Mouse (Mus musculus) retina, postnatal 7 days (tissue): ENCODE data around the gene Nfkbil1.

ENCODE experiments used
- DNase-seq: peaks from one replicate; pipeline ENCODE4 v3.0.0-alpha.2; 2012; ENCODE audit warnings: low read depth, low spot score

Gene Nfkbil1

GRCm38 (mm10) chr17:35254241-35255098, 18.9 kb upstream of the Nfkbil1 start:
- no peak for DNase-seq

GRCm38 (mm10) chr17:35253293-35254093, 17.9 kb upstream of the Nfkbil1 start:
- DNase-seq, result no peak

- no peak for DNase-seq
Measured at GRCm38 (mm10) chr17:35252619-35253292, 17.2 kb upstream of the Nfkbil1 start.

- no peak for DNase-seq
Measured at GRCm38 (mm10) chr17:35251981-35252380, 16.4 kb upstream of the Nfkbil1 start.

GRCm38 (mm10) chr17:35251162-35251719, 15.6 kb upstream of the Nfkbil1 start:
- no peak for DNase-seq

- DNase-seq, result no peak
Measured at GRCm38 (mm10) chr17:35250348-35251120, 14.9 kb upstream of the Nfkbil1 start.

GRCm38 (mm10) chr17:35249451-35250197, 14.0 kb upstream of the Nfkbil1 start:
- no peak for DNase-seq

- DNase-seq, result no peak
Measured at GRCm38 (mm10) chr17:35248986-35249385, 13.4 kb upstream of the Nfkbil1 start.

GRCm38 (mm10) chr17:35247144-35247543, 11.6 kb upstream of the Nfkbil1 start:
- no peak for DNase-seq

GRCm38 (mm10) chr17:35245731-35246623, 10.4 kb upstream of the Nfkbil1 start:
- DNase-seq, result no peak

GRCm38 (mm10) chr17:35244999-35245398, 9.4 kb upstream of the Nfkbil1 start:
- no peak for DNase-seq

- DNase-seq, result no peak
Measured at GRCm38 (mm10) chr17:35243086-35243485, 7.5 kb upstream of the Nfkbil1 start.

GRCm38 (mm10) chr17:35242015-35242941, 6.7 kb upstream of the Nfkbil1 start:
- DNase-seq, result peak; percentile 64

- DNase-seq, result peak; percentile 93
Measured at GRCm38 (mm10) chr17:35241305-35242014, 5.9 kb upstream of the Nfkbil1 start, which contains the start of gene Ddx39b. Ddx39b (plus strand) TSS chr17:35241746.

GRCm38 (mm10) chr17:35240384-35241304, 5.1 kb upstream of the Nfkbil1 start:
- no peak for DNase-seq

GRCm38 (mm10) chr17:35239700-35240099, 4.1 kb upstream of the Nfkbil1 start:
- no peak for DNase-seq
